Mouse (Mus musculus) granulocyte monocyte progenitor cell, adult 5-6 weeks (primary cell): ENCODE data around the gene Mylk. TPM values are rescaled to one million over a fixed set of nuclear protein-coding genes. Genes with fewer than 3 reads are reported as not detected.
"Not testable (repeated sequence)": the region's sequence is repeated elsewhere in the genome, so short reads cannot be mapped to it uniquely, and the experiment has no call there.

Experiments used
- ATAC-seq: replicated peaks from 2 replicates; pipeline ENCODE4 v1.8.0; 2016; ENCODE audit warnings: mild to moderate bottlenecking, moderate TSS enrichment, inconsistent platforms; ENCODE audit not compliant: poor library complexity, severe bottlenecking
- total RNA-seq, 2 experiments: library from RNA; stranded (forward) in 1 of 2; stranded (reverse) in 1 of 2; fragments of 200-712, 200-1000 nt in 1 of 2; fragments of >200 nt in 1 of 2; fragmentation: Nextera tagmentation in 1 of 2; gene quantifications; 2 replicates each; pipeline ENCODE4 v1.2.3; 2014 to 2017

Gene Mylk
- total RNA-seq (2014; fragmentation: Nextera tagmentation) = 0.17 and 0.92 TPM in 2 replicates
- total RNA-seq (2017) = 3.1 and 4.3 TPM in 2 replicates

- ATAC-seq = peak; percentile 94
These were observed at the start of gene Mylk for GRCm38 (mm10) chr16:34745065-34745585. TSS of gene Mylk (plus strand) at chr16:34745210.

- not testable (repeated sequence) for ATAC-seq
These were observed 46.3 kb upstream of the Mylk start for GRCm38 (mm10) chr16:34698721-34699120.

GRCm38 (mm10) chr16:34700165-34700827 lies 44.7 kb upstream of the Mylk start:
- ATAC-seq = peak; percentile 77

GRCm38 (mm10) chr16:34700828-34701216 lies 44.2 kb upstream of the Mylk start:
- no peak for ATAC-seq

DNA sequence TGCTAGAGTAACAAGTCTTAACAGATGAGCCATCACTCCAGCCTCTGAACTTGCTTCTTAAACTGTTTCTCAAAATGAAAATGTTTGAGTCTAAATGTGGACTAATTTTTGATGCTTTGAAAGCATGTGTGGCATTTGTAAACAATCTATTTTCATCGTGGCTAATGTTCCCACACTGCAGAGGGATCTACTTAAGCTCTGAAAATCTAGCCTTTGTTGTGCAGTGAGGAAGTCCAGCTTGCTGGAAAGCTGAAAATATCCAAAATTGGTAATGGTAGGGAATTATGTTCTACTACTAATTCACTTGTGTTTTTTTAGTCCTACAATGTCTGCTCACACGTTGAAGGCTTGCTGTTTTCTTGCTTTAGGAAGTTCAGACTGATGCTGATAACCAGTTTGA lies 39.0 kb upstream of the Mylk start:
- ATAC-seq = no peak

GRCm38 (mm10) chr16:34706487-34706946 lies 38.5 kb upstream of the Mylk start:
- no peak for ATAC-seq

GRCm38 (mm10) chr16:34711481-34711880 lies 33.5 kb upstream of the Mylk start:
- no peak for ATAC-seq

GRCm38 (mm10) chr16:34725156-34725555 lies 19.9 kb upstream of the Mylk start:
- no peak for ATAC-seq

DNA sequence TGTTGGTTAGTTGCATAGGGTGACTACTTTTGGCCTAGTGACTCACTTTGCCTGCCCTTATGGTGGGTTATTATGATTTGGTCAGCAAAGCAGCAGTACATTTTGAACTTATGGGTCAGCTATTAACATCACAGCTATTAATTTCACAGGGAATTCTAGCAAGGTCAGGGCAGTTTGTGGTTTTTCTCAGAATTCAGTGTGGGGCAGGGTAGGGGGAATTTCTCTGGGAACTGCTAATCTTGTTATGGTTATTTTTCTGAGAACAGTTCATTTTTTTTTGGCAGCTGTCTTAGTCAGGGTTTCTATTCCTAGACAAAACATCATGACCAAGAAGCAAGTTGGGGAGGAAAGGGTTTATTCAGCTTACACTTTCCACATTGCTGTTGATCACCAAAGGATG lies 16.4 kb upstream of the Mylk start:
- not testable (repeated sequence) for ATAC-seq

- ATAC-seq = no peak
These were observed 15.6 kb upstream of the Mylk start for GRCm38 (mm10) chr16:34729371-34729770.

GRCm38 (mm10) chr16:34738656-34739233 lies 6.3 kb upstream of the Mylk start:
- peak; percentile 93 for ATAC-seq

GRCm38 (mm10) chr16:34742930-34743329 lies 2.1 kb upstream of the Mylk start:
- ATAC-seq = no peak

- ATAC-seq = no peak
These were observed 3.2 kb downstream of the Mylk start for GRCm38 (mm10) chr16:34748081-34748720.

GRCm38 (mm10) chr16:34749536-34749935 lies 4.5 kb downstream of the Mylk start:
- ATAC-seq = no peak

DNA sequence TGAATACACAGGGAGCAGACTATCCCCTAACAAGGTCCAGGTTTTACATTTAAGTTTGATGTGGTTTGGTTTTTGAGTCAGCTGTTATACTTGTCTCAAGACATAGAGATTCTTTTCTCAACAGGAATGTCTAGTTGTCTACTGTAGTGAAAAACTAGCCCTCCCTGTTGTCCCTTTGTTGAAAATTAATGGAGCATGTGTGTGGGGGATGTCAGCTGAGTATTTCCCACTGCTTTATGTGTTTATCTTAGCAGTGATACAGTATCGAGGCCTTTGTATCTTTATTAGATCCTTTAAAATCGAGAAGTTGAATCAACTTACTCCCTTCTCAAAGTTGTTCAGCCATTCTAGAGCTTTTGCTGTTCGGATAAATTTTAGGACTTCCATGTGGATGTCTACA lies 7.0 kb downstream of the Mylk start:
- no peak for ATAC-seq

- peak; percentile 98 for ATAC-seq
These were observed 8.0 kb downstream of the Mylk start for GRCm38 (mm10) chr16:34752977-34753376.

DNA sequence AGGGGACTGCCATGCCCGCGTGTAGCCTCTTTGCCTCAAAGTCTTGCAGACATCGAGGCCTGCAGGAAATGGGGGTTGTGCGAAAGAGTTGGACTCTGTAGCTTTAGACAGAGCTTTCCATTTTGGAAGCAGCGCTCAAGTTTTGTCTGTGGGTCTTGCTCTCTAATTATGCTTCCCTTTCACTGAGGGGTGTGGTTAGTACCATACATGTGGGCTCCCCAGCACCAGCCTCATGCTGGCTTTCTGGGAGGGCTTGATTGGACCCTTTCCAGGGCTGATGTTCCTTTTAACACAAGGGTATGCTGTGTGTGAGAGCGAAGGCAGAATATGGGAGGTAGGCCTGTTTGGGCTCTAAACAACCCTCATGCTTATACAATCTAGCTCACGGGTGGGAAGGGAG lies 12.0 kb downstream of the Mylk start:
- ATAC-seq = no peak

DNA sequence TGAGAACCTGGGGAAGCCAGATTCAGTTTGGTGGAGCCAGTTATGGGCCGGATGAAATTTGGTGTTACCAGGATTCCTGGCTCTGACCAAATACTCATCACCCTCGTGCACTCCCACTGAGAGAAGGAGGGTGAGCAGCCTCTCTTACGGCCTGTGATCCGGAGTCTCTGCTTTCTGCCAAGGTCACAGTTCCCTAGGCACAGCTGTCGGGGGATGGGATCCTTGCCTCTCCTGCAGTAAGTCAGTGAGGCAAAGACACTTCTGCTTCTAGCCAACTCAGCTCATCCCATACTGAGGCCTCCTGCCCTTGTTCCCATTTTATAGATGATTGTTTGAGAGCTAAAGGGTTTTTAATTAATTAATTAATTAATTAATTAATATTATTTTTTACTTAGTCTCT lies 13.2 kb downstream of the Mylk start:
- ATAC-seq = no peak

GRCm38 (mm10) chr16:34763959-34764591 lies 19.1 kb downstream of the Mylk start:
- ATAC-seq = no peak

DNA sequence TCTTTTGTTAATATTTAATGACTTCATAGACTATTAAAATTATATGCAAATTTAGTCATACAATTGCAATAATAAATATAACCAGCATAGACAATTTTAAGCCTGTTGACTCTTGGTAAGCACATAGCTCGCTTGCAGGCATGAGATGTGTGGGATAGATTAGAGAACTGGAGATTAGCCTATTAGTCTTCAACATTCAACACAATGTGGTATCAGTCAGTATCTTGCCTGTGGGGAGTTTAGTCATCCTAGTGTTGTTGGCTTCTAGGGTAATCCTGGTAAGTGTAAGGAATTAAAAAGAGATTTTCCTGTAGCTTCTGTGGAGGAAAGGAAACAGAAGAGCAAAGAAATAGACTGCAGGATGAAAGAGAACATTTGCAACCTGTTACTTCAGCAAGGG lies 20.7 kb downstream of the Mylk start:
- ATAC-seq = no peak

DNA sequence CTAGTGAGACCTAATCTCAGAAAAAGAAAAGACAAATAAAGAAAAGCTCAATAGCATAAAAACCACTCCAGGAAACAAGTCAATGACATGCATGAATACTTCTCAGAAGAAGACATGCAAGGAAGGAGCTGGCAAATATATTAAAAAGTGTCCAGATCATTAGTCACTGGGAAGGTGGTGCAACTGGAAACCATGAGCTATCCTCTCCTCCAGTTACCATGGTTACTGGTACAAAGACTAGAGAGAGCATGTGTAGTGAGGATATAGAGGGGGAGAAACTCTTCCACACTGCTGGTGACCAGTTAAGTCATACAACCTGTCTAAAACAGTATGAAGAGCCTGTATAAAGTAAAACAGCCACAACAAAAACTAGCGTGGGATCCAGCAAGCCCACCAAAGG lies 21.2 kb downstream of the Mylk start:
- ATAC-seq = no peak
